Mouse (Mus musculus) inflammation-experienced regulatory T-cells, adult 6 months (primary cell): ENCODE results near the gene Spx. TPM values are rescaled to one million over a fixed set of nuclear protein-coding genes. Genes with fewer than 3 reads are reported as not detected.

ENCODE experiments used
- ATAC-seq: one replicate; pipeline ENCODE4 v1.8.0; 2017
- polyA plus RNA-seq, 3 experiments: library from polyadenylated mRNA; unstranded; fragments of 100-300 nt; shearing (Covaris generic); gene quantifications; one replicate each; pipeline ENCODE4 v1.2.1; 2017

The Spx gene
- polyA plus RNA-seq, 3 experiments from 2014 or later: 0.89 to 2.3 (median 1.1) TPM

- ATAC-seq: no peak
Observed at GRCm38 (mm10) chr6:142429072-142429471, 15.8 kb downstream of the Spx start.

GRCm38 (mm10) chr6:142451381-142451780 lies 38.1 kb downstream of the Spx start:
- no peak for ATAC-seq

- no peak for ATAC-seq
Observed at GRCm38 (mm10) chr6:142453311-142453710, 40.1 kb downstream of the Spx start.

- ATAC-seq: no peak
Observed at GRCm38 (mm10) chr6:142455314-142455996, 42.2 kb downstream of the Spx start.

- no peak for ATAC-seq
Observed at GRCm38 (mm10) chr6:142458010-142458409, 44.8 kb downstream of the Spx start.

GRCm38 (mm10) chr6:142459017-142459678 lies 45.9 kb downstream of the Spx start:
- no peak for ATAC-seq

GRCm38 (mm10) chr6:142462194-142462593 lies 49.0 kb downstream of the Spx start:
- ATAC-seq: no peak

Other genes starting within 250 kb of the Spx start
- 1 to 10 TPM in 1 of 3 experiments, under 1 TPM in 1, not detected in 1; 0.79 to 2.5 TPM for gene Slco1a6, start 204.9 kb upstream of the Spx start, polyA plus RNA-seq
- not detected for gene Iapp, start 115.0 kb upstream of the Spx start, polyA plus RNA-seq
- gene Slco1a5, start 90.5 kb upstream of the Spx start, polyA plus RNA-seq: not detected
- gene Pyroxd1, start 67.8 kb upstream of the Spx start, polyA plus RNA-seq: 10 to 100 TPM; 18.2 to 20.5 (median 19.7) TPM
- 10 to 100 TPM; 47.8 to 55.2 (median 52.4) TPM for gene Recql, start 26.4 kb upstream of the Spx start, polyA plus RNA-seq
- gene Golt1b, start 26.2 kb upstream of the Spx start, polyA plus RNA-seq: 10 to 100 TPM; 46.3 to 72.5 (median 52.9) TPM
- gene Gys2, start 59.7 kb downstream of the Spx start, polyA plus RNA-seq: not detected
- gene Ldhb, start 94.5 kb downstream of the Spx start, polyA plus RNA-seq: 100 to 1,000 TPM in 2 of 3 experiments, 10 to 100 TPM in 1; 58.7 to 153 (median 114) TPM
- under 1 TPM in 1 of 3 experiments, not detected in 2; 0.19 TPM for gene Kcnj8, start 158.2 kb downstream of the Spx start, polyA plus RNA-seq